Mouse (Mus musculus) lung, adult 2 months (tissue): ENCODE data around the gene Vamp9.

Source experiments
- CTCF ChIP-seq: fragments of 200-500 bp; IDR thresholded peaks from 2 replicates; pipeline ENCODE4 v1.5.1; 2011; ENCODE audit warnings: mild to moderate bottlenecking, low read length, control low read depth; ENCODE audit not compliant: insufficient read depth
- POLR2A ChIP-seq: fragments of 200-500 bp; IDR thresholded peaks from 2 replicates; pipeline ENCODE4 v1.6.1; 2011; ENCODE audit warnings: low read depth, mild to moderate bottlenecking, control low read depth, low read length, borderline replicate concordance; ENCODE audit errors: extremely low read depth

GRCm38 (mm10) chr5:99941776-99942502, 35.9 kb downstream of the Vamp9 start:
- no peak for TF ChIP-seq CTCF
- no peak for TF ChIP-seq POLR2A
